In genomic region chr17:88627150-88627549, GRCm38 (mm10) we compare ENCODE assay signal across 9 mouse cellular contexts. TPM values are rescaled to one million over a fixed set of nuclear protein-coding genes. Genes with fewer than 3 reads are reported as not detected.
DNase-seq lines count a peak whose midpoint lies in the region; ATAC-seq and TF ChIP-seq lines count a peak whose summit lies in the region.
"Had no signal": no experiment of that assay in that cellular context is flagged by ENCODE, and none has a peak within 500 bp of the region (broad histone marks: within the 10 kb centered on the region; RNA-seq: fewer than 3 reads in every experiment).

No protein-coding gene starts in this region.

- WGBS in kidney, postnatal 0 days = 26% methylated on average over 7 of the region's 7 CpGs
- WGBS in thymus, adult 2 months = 78% methylated on average over 7 of the region's 7 CpGs

- no peak for TF ChIP-seq POLR2A in thymus, adult 2 months (IDR thresholded peaks at IDR 0.05; ENCODE audit: control insufficient read depth, extremely low read depth, insufficient read depth, low read length, poor library complexity)

- intact Hi-C loops in heart, postnatal 25 days (cut with DNase I) = no loop called here

- H3K27ac ChIP-seq in kidney, postnatal 0 days = peak overlapping the region; percentile 88
- no peak overlapping the region for H3K27ac ChIP-seq in thymus, adult 2 months (ENCODE audit: control insufficient read depth, insufficient read depth, low read length)

- peak overlapping the region; percentile 23 for H3K4me3 ChIP-seq in kidney, postnatal 0 days (replicated peaks; ENCODE audit: low read depth, low read length)
- no peak overlapping the region for H3K4me3 ChIP-seq in thymus, adult 2 months (ENCODE audit: control insufficient read depth, insufficient read depth, low read length)

- peak; percentile 27; the same call in 1 of the 2 replicates for ATAC-seq in kidney, postnatal 0 days (replicated peaks; ENCODE audit: low FRiP score, low read depth)

- H3K36me3 ChIP-seq in kidney, postnatal 0 days (ENCODE audit: insufficient read depth, low read length) = no peaks in the 10 kb centered on the region
- no peaks in the 10 kb centered on the region for H3K36me3 ChIP-seq in thymus, adult 2 months (ENCODE audit: control insufficient read depth, insufficient read depth, low read length)

- peak overlapping the region; percentile 47 for H3K4me2 ChIP-seq in kidney, postnatal 0 days (ENCODE audit: low read length)

- DNase-seq in heart, adult 11 months = peak; percentile 96
- no peak for DNase-seq in heart, postnatal 25 days (ENCODE audit: low spot score)
- peak; percentile 39 to 61 for DNase-seq in heart, adult 9 months (ENCODE audit: low spot score in 2 of 2)
- DNase-seq in kidney, postnatal 0 days (ENCODE audit: low spot score) = peak; percentile 40
- DNase-seq in lung, postnatal 25 days (ENCODE audit: low spot score) = peak; percentile 38
- no peak for DNase-seq in gastrocnemius, postnatal 10 days
- DNase-seq in thymus, adult 2 months = no peak
- no peak for DNase-seq in urinary bladder, adult 2 months (ENCODE audit: low spot score)

- no peak for TF ChIP-seq CTCF in kidney, postnatal 0 days (IDR thresholded peaks at IDR 0.05; ENCODE audit: low read depth)
- TF ChIP-seq CTCF in thymus, adult 2 months (IDR thresholded peaks at IDR 0.05; ENCODE audit: borderline replicate concordance, control insufficient read depth, extremely low read depth, insufficient read depth, low read length, poor library complexity) = no peak

- H3K4me1 ChIP-seq in kidney, postnatal 0 days (replicated peaks; ENCODE audit: insufficient read depth, low read length) = peaks cover 28% of the 10 kb centered on the region
- H3K4me1 ChIP-seq in thymus, adult 2 months (replicated peaks; ENCODE audit: control insufficient read depth, insufficient read depth, low read length) = peaks cover 5% of the 10 kb centered on the region

- no peaks in the 10 kb centered on the region for H3K9me3 ChIP-seq in kidney, postnatal 0 days (replicated peaks; ENCODE audit: low read length)

- H3K27me3 ChIP-seq in kidney, postnatal 0 days (ENCODE audit: insufficient read depth, low read length) = no peaks in the 10 kb centered on the region
- no peaks in the 10 kb centered on the region for H3K27me3 ChIP-seq in thymus, adult 2 months (ENCODE audit: control insufficient read depth, insufficient read depth, low read length)

- peak overlapping the region; percentile 49; the same call in 1 of the 2 replicates for H3K9ac ChIP-seq in kidney, postnatal 0 days (ENCODE audit: low read depth, low read length)

RNA-seq across cellular contexts. Expression of gene Ston1, which starts 29.7 kb away (rescaled TPM):
- 10 to 100 TPM; 18.5 to 23.7 TPM for total RNA-seq in heart, postnatal 25 days (2021)
- polyA plus RNA-seq in kidney, postnatal 0 days (2015; fragmentation: Nextera tagmentation; extraction: Ambion mirVana) = 8.0 and 8.3 TPM in 2 replicates
- 10 to 100 TPM; 14.8 to 15.2 TPM for total RNA-seq in gastrocnemius, postnatal 10 days (2021)
- polyA plus RNA-seq in thymus, adult 2 months (2012; rRNA removed) = 6.5 and 8.8 TPM in 2 replicates
- 28.6 and 38.4 TPM in 2 replicates for polyA plus RNA-seq in urinary bladder, adult 2 months (2012; rRNA removed)
- total RNA-seq: hematopoietic stem cell, adult 5-6 weeks had no signal

RNA-seq across cellular contexts. Expression of gene Gtf2a1l, which starts 41.3 kb away (rescaled TPM):
- total RNA-seq in heart, postnatal 25 days (2021) = not detected
- polyA plus RNA-seq in kidney, postnatal 0 days (2015; fragmentation: Nextera tagmentation; extraction: Ambion mirVana) = 0.14 TPM in 1 of 2 replicates, not detected in the other
- not detected for total RNA-seq in gastrocnemius, postnatal 10 days (2021)
- polyA plus RNA-seq in thymus, adult 2 months (2012; rRNA removed) = 0.12 TPM in 1 of 2 replicates, not detected in the other
- polyA plus RNA-seq in urinary bladder, adult 2 months (2012; rRNA removed) = not detected in 2 replicates
- total RNA-seq: hematopoietic stem cell, adult 5-6 weeks had no signal

Comparison
In these comparisons a context has a peak if more than half of its experiments do, and no peak if none do; other contexts are left out.
1. DNase-seq: peak in heart, adult 11 months (single experiment), heart, adult 9 months (2 of 2), kidney, postnatal 0 days (single experiment) and lung, postnatal 25 days (single experiment); none in heart, postnatal 25 days (single experiment), gastrocnemius, postnatal 10 days (single experiment), thymus, adult 2 months (single experiment) and urinary bladder, adult 2 months (single experiment).